Mouse (Mus musculus) heart, embryonic 13.5 days (tissue): ENCODE measurements around the gene G6pc3. TPM values are rescaled to one million over a fixed set of nuclear protein-coding genes. Genes with fewer than 3 reads are reported as not detected.

ENCODE experiments used
- ATAC-seq: fragments of 200-750 bp; cut with Nextera tagmentation; 2 replicates; pipeline ENCODE4 v1.8.0; 2017; ENCODE audit warnings: moderate TSS enrichment; ENCODE audit not compliant: insufficient number of reproducible peaks, low FRiP score, low TSS enrichment; ENCODE audit errors: extremely low read depth
- H3K27ac ChIP-seq: fragments of 300-500 bp; sonication (generic); replicated peaks from 2 replicates; pipeline ENCODE4 v1.5.1; 2015; ENCODE audit warnings: moderate library complexity, mild to moderate bottlenecking, inconsistent platforms
- H3K27me3 ChIP-seq: fragments of 300-500 bp; sonication (generic); replicated peaks from 2 replicates; pipeline ENCODE4 v1.6.1; 2015; ENCODE audit warnings: mild to moderate bottlenecking, inconsistent platforms
- H3K36me3 ChIP-seq: fragments of 300-500 bp; sonication (generic); 2 replicates; pipeline ENCODE4 v1.6.1; 2015; ENCODE audit warnings: mild to moderate bottlenecking, inconsistent platforms
- H3K4me1 ChIP-seq: fragments of 300-500 bp; sonication (generic); 2 replicates; pipeline ENCODE4 v1.6.1; 2015; ENCODE audit warnings: inconsistent platforms
- H3K4me2 ChIP-seq: fragments of 300-500 bp; sonication (generic); 2 replicates; pipeline ENCODE4 v1.6.1; 2015; ENCODE audit warnings: inconsistent platforms, mild to moderate bottlenecking, moderate library complexity
- H3K4me3 ChIP-seq: fragments of 300-500 bp; sonication (generic); 2 replicates; pipeline ENCODE4 v1.5.1; 2015; ENCODE audit warnings: moderate library complexity, mild to moderate bottlenecking, inconsistent platforms
- H3K9ac ChIP-seq: fragments of 300-500 bp; sonication (generic); 2 replicates; pipeline ENCODE4 v1.6.1; 2015; ENCODE audit warnings: inconsistent platforms, mild to moderate bottlenecking, moderate library complexity
- H3K9me3 ChIP-seq: fragments of 300-500 bp; sonication (generic); 2 replicates; pipeline ENCODE4 v1.6.1; 2016; ENCODE audit warnings: inconsistent platforms
- WGBS: fragments of 180-500 bp; shearing (Covaris S2); methylation state at CpG from one replicate; pipeline ENCODE4 v1.1.7; 2015; ENCODE audit warnings: mixed read lengths; 5-methylcytosine and 5-hydroxymethylcytosine counted together
- polyA plus RNA-seq: library from polyadenylated mRNA; unstranded; fragments of >200 nt; fragmentation: Nextera tagmentation; extraction: Ambion mirVana; gene quantifications from 2 replicates; pipeline ENCODE4 v1.2.1, GENCODE M21; 2015

Gene G6pc3
- 25.6 and 29.3 TPM in 2 replicates for polyA plus RNA-seq

- Histone ChIP-seq H3K9ac (peak within 1 kb of the TSS; percentile 86), H3K4me1 (peaks cover 26% of the 10 kb centered on the region), H3K9me3 (no peaks in the 10 kb centered on the region), H3K27me3 (no peaks in the 10 kb centered on the region), H3K4me2 (peak within 1 kb of the TSS; percentile 74), H3K36me3 (peaks cover 28% of the 10 kb centered on the region), H3K27ac (peak within 1 kb of the TSS; percentile 70), H3K4me3 (peak within 1 kb of the TSS; percentile 74)
- peak; percentile 53; the same call in 1 of the 2 replicates for ATAC-seq
- 3% methylated on average over 50 of the region's 50 CpGs for WGBS
Measured at GRCm38 (mm10) chr11:102189461-102190436, at the start of gene G6pc3. G6pc3 (plus strand) TSS chr11:102189620.

- H3K36me3 ChIP-seq: no peaks in the 10 kb centered on the region
- H3K4me1 ChIP-seq: peaks cover 9% of the 10 kb centered on the region
- WGBS: 3% methylated on average over 5 of the region's 5 CpGs
Measured at GRCm38 (mm10) chr11:102140508-102140907, 48.9 kb upstream of the G6pc3 start.

DNA sequence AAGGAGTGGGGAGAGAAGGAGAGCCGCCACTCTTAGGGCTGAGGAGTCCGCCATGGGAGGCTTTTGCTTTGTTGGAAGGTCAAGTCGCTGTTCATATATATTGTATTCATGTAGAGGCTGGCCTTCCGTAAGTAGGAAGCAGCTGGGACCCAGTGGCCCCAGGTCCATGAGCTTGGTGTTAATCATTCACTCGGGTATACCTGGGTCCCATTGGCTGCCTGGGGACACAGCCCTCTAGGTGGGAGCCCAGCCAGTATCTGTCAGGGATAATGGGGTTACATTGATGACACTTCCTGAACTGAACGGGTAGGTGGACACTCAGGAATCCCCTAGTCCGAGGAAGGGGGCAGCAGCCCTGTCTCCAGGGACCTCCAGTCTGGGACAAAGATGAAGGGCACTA lies 47.1 kb upstream of the G6pc3 start:
- 67% methylated on average over 7 of the region's 7 CpGs for WGBS
- H3K4me3 ChIP-seq: no peak overlapping the region
- peaks cover 28% of the 10 kb centered on the region for H3K4me1 ChIP-seq
- no peak overlapping the region for H3K9ac ChIP-seq
- H3K36me3 ChIP-seq: no peaks in the 10 kb centered on the region
- H3K9me3 ChIP-seq: no peaks in the 10 kb centered on the region
- H3K4me2 ChIP-seq: no peak overlapping the region
- H3K27me3 ChIP-seq: peaks cover 64% of the 10 kb centered on the region
- ATAC-seq: no peak
- no peak overlapping the region for H3K27ac ChIP-seq

More at GRCm38 (mm10) chr11:102140508-102140907, 48.9 kb upstream of the G6pc3 start:
- Histone ChIP-seq H3K4me3 (no peak overlapping the region), H3K9me3 (no peaks in the 10 kb centered on the region), H3K4me2 (no peak overlapping the region), H3K27me3 (peaks cover 57% of the 10 kb centered on the region), H3K9ac (no peak overlapping the region), H3K27ac (no peak overlapping the region)
- no peak for ATAC-seq

DNA sequence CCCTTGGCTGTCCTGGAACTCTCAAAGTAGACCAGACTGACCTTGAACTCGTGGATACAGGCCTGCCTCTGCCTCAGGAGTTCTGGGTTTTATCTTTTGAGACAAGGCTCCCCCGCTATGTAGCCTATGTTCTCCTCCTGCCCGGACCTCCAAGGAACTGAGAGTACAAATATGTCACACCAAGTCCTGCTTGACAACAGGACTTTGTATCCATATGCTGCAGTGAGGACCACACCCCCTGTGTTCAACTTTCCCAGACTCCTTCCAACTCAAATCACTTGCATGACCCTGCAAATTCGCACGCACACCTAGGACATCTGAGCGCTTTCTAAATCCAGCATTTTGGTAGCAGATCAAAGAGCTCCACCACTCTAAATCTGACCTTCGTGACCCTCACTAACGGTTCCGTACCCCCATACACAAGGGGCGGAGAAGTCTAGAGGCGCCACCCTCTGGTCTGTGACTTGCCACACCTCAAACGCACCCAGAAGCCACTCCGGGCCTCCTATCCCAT lies 44.4 kb upstream of the G6pc3 start:
- H3K4me1 ChIP-seq: peaks cover 33% of the 10 kb centered on the region
- H3K27me3 ChIP-seq: peaks cover 79% of the 10 kb centered on the region
- no peak for ATAC-seq
- H3K36me3 ChIP-seq: no peaks in the 10 kb centered on the region
- peak overlapping the region; percentile 72 for H3K9ac ChIP-seq
- H3K27ac ChIP-seq: no peak overlapping the region
- H3K4me3 ChIP-seq: peak overlapping the region; percentile 50
- H3K9me3 ChIP-seq: no peaks in the 10 kb centered on the region
- 25% methylated on average over 13 of the region's 13 CpGs for WGBS
- peak overlapping the region; percentile 75 for H3K4me2 ChIP-seq

DNA sequence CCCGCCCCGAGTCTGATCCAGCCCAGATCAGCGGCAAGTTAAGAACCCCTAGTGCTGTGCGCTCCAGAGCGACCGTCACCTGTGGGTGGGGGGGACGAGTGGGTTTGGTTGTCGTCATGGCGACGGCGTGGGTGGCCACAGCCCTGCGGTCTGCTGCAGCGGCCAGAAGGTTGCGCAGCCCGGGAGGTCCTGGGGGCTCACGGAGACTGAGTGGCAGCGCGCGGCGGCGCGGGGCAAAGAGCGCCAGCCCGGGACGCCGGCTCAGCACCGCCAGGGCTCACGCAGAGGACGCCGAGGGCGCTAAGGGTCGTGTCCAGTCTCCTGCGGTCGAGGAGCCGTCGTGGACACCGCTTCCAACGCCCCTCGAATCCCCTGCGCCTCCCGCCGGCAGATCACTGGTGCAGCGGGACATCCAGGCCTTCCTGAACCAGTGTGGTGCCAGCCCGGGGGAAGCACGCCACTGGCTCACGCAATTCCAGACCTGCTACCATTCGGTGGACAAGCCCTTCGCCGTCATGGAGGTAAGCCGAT lies 43.9 kb upstream of the G6pc3 start, which contains the start of gene Nags:
Gene Nags, plus strand, starts transcription at position 43 of the 531 bp plus-strand sequence.
- ATAC-seq: no peak
- Histone ChIP-seq H3K4me3 (peak within 1 kb of the TSS; percentile 50), H3K27me3 (peaks cover 84% of the 10 kb centered on the region), H3K4me1 (peaks cover 33% of the 10 kb centered on the region), H3K9ac (peak within 1 kb of the TSS; percentile 72), H3K9me3 (no peaks in the 10 kb centered on the region), H3K27ac (no peak within 1 kb of the TSS), H3K36me3 (no peaks in the 10 kb centered on the region), H3K4me2 (peak within 1 kb of the TSS; percentile 75)
- 2% methylated on average over 50 of the region's 50 CpGs for WGBS

- ATAC-seq: no peak
Measured at GRCm38 (mm10) chr11:102146005-102146404, 43.4 kb upstream of the G6pc3 start.

GRCm38 (mm10) chr11:102146531-102146930 lies 42.9 kb upstream of the G6pc3 start:
- Histone ChIP-seq H3K4me2 (peak overlapping the region; percentile 75), H3K4me3 (peak overlapping the region; percentile 50), H3K27ac (no peak overlapping the region), H3K27me3 (peaks cover 84% of the 10 kb centered on the region), H3K36me3 (no peaks in the 10 kb centered on the region), H3K9me3 (no peaks in the 10 kb centered on the region), H3K4me1 (peaks cover 33% of the 10 kb centered on the region), H3K9ac (no peak overlapping the region)
- ATAC-seq: no peak
- 6% methylated on average over 17 of the region's 17 CpGs for WGBS

More at GRCm38 (mm10) chr11:102146005-102146404, 43.4 kb upstream of the G6pc3 start:
- Histone ChIP-seq H3K4me2 (peak overlapping the region; percentile 75), H3K36me3 (no peaks in the 10 kb centered on the region), H3K9me3 (no peaks in the 10 kb centered on the region), H3K27me3 (peaks cover 84% of the 10 kb centered on the region), H3K4me1 (peaks cover 33% of the 10 kb centered on the region), H3K4me3 (peak overlapping the region; percentile 50), H3K9ac (peak overlapping the region; percentile 72; the same call in 1 of the 2 replicates), H3K27ac (no peak overlapping the region)
- WGBS: 4% methylated on average over 16 of the region's 16 CpGs

DNA sequence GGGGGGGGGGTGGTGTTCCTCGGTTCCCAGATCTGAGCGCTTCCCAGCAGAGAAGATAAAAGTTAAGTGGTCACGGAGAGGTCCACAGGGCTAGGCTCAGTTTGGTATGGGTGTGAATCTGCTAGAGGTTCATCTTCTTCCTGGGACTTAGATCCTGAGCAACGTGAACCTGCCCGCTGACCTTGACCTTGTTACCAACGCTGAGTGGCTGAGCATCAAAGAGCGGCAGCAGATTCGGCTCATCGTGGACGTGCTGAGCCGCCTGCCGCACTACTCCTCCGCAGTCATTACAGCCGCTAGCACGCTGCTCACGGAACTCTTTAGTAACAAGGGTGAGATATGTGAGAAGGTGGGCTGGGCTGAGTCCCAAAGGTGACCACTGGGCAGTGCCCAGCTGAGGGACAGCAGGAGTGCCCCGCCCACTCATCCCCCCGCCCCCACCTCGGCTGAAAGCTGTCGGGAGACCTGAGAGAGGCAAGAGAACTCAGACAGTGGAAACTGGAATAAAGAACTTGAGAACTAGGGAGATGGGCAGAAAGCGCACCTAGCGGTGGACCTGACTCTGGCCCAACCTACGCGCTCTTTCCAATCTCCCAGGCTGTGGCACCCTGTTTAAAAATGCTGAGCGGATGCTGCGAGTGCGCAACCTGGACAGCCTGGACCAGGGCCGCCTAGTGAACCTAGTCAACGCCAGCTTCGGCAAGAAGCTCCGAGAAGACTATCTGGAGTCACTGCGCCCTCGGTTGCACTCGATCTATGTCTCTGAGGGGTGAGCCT lies 42.0 kb upstream of the G6pc3 start:
- Histone ChIP-seq H3K36me3 (peaks cover 2% of the 10 kb centered on the region), H3K9ac (peak overlapping the region; percentile 41), H3K4me2 (peak overlapping the region; percentile 75), H3K4me1 (peaks cover 33% of the 10 kb centered on the region), H3K27me3 (peaks cover 80% of the 10 kb centered on the region), H3K4me3 (peak overlapping the region; percentile 50), H3K27ac (no peak overlapping the region), H3K9me3 (no peaks in the 10 kb centered on the region)
- no peak for ATAC-seq
- WGBS: 13% methylated on average over 34 of the region's 34 CpGs

DNA sequence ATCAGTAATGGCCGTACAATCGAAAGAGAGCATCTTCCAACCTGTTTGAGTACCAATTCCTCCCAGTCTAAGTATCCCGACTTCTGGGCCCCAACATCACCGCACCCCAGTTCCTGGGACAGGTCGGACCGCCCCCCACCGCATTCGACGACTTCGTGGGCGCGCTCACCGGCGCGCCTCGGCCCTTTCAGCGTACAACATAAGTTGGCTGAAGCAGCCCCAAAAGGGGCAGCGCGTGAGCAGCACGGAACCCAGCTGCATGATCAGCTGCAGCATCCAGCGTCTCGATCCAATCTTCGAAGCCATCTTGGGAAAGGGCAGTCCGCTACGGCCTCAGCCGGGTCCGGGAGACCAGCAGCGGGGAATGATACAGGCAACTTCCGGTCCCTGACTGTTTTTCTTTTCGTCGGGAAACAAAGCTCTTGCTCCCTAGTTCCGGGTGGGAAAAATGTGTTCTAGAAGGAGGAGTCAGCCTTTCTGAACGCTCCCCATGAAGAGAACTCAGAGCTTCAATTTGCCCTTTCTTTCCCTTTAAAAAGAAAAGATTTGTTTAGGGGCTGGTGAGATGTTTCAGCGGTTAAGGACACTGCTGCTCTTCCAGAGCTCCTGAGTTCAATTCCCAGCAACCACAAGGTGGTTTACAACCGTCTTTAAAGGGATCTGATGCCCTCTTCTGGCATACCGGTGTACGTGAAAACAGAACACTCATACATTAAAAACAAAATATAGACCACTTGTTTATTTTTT lies 33.2 kb upstream of the G6pc3 start, which contains the start of gene Tmem101:
Gene Tmem101, minus strand, starts transcription at position 366 of the 747 bp plus-strand sequence.
- peak within 1 kb of the TSS; percentile 93 for H3K9ac ChIP-seq
- peaks cover 8% of the 10 kb centered on the region for H3K4me1 ChIP-seq
- H3K36me3 ChIP-seq: peaks cover 36% of the 10 kb centered on the region
- H3K27ac ChIP-seq: peak within 1 kb of the TSS; percentile 76
- under 1% methylated on average over 37 of the region's 37 CpGs for WGBS
- H3K9me3 ChIP-seq: no peaks in the 10 kb centered on the region
- no peaks in the 10 kb centered on the region for H3K27me3 ChIP-seq
- peak within 1 kb of the TSS; percentile 85 for H3K4me3 ChIP-seq
- peak within 1 kb of the TSS; percentile 87 for H3K4me2 ChIP-seq
- ATAC-seq: no peak

DNA sequence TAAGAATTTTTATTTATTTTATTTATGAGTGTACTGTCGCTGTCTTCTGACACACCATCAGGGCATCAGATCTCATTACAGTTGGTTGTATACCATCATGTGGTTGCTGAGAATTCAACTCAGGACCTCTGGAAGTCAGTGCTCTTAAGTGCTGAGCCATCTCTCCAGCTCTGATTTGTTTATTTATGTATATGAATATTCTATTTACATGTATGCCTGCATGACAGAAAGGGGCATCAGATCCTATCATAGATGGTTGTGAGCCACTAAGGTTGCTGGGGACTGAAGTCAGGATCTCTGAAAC lies 32.7 kb upstream of the G6pc3 start:
- H3K27me3 ChIP-seq: no peaks in the 10 kb centered on the region
- peaks cover 8% of the 10 kb centered on the region for H3K4me1 ChIP-seq
- no peak overlapping the region for H3K27ac ChIP-seq
- peak overlapping the region; percentile 87 for H3K4me2 ChIP-seq
- H3K9me3 ChIP-seq: no peaks in the 10 kb centered on the region
- no peak overlapping the region for H3K4me3 ChIP-seq
- H3K9ac ChIP-seq: no peak overlapping the region
- H3K36me3 ChIP-seq: peaks cover 41% of the 10 kb centered on the region
- ATAC-seq: no peak
- 8% methylated on average over 1 of the region's 1 CpGs for WGBS
